Mouse (Mus musculus) lung, adult 2 months (tissue): Measurements from ENCODE around the gene Fdx1l.

Experiments used
- CTCF ChIP-seq: fragments of 200-500 bp; IDR thresholded peaks from 2 replicates; pipeline ENCODE4 v1.5.1; 2011; ENCODE audit warnings: mild to moderate bottlenecking, low read length, control low read depth; ENCODE audit not compliant: insufficient read depth
- POLR2A ChIP-seq: fragments of 200-500 bp; IDR thresholded peaks from 2 replicates; pipeline ENCODE4 v1.6.1; 2011; ENCODE audit warnings: low read depth, mild to moderate bottlenecking, control low read depth, low read length, borderline replicate concordance; ENCODE audit errors: extremely low read depth

GRCm38 (mm10) chr9:21022726-21023125, 50.7 kb downstream of the Fdx1l start:
- TF ChIP-seq POLR2A (no peak), CTCF (0 out of 2 replicates have a peak, but pooled peaks have one; percentile 5)
